Mouse (Mus musculus): Measurements from ENCODE around the gene Atxn1. TPM values are rescaled to one million over a fixed set of nuclear protein-coding genes. Genes with fewer than 3 reads are reported as not detected.

Gene Atxn1
- total and polyA plus RNA-seq, 3 experiments, result 8.0 to 13.1 (median 9.7) TPM

- TF ChIP-seq BHLHE40 (IDR thresholded peaks at IDR 0.05; ENCODE audit: low read depth, low read length), result peak; percentile 45
- no peak for TF ChIP-seq MAZ (IDR thresholded peaks at IDR 0.05; ENCODE audit: low read depth, low read length)
Measured at GRCm38 (mm10) chr13:45852288-45852687, 112.5 kb downstream of the Atxn1 start (continued).

GRCm38 (mm10) chr13:45851746-45852145, 113.1 kb downstream of the Atxn1 start:
- Histone ChIP-seq H3K36me3 (replicated peaks in 1 of 2; ENCODE audit: control insufficient read depth in 1 of 2, insufficient read depth in 1 of 2, low read length in 1 of 2) (peaks cover 15 to 44% of the 10 kb centered on the region in 2 experiments), H3K9ac (ENCODE audit: insufficient read depth, low read depth) (no peak overlapping the region), H3K79me2 (replicated peaks; ENCODE audit: control insufficient read depth, extremely low read depth, insufficient read depth, poor library complexity, severe bottlenecking) (peaks cover 56% of the 10 kb centered on the region), H3K9me3 (replicated peaks; ENCODE audit: low read length) (no peaks in the 10 kb centered on the region), H3K4me1 (ENCODE audit: control insufficient read depth in 1 of 2, insufficient read depth in 2 of 2) (peaks cover 29 to 87% of the 10 kb centered on the region in 2 experiments), H3K27me3 (replicated peaks) (no peaks in the 10 kb centered on the region), H3K4me2 (ENCODE audit: insufficient read depth, low read depth, poor library complexity, severe bottlenecking) (peak overlapping the region; percentile 46), H3K27ac (ENCODE audit: insufficient read depth, low read depth) (peak overlapping the region; percentile 73), H3K4me3 (replicated peaks in 1 of 3; ENCODE audit: low read depth in 2 of 3, low read length in 2 of 3, poor library complexity in 1 of 3) (no peak overlapping the region)
- DNase-seq (ENCODE audit: extremely low read depth), result no peak
- TF ChIP-seq ELF1 (IDR thresholded peaks at IDR 0.05; ENCODE audit: low read depth, low read length), result no peak
- no peak for TF ChIP-seq KAT2A (IDR thresholded peaks at IDR 0.05; ENCODE audit: insufficient replicate concordance, low read length)
- no peak for TF ChIP-seq POLR2A (IDR thresholded peaks at IDR 0.05; ENCODE audit: low read depth, low read length)
- TF ChIP-seq CHD2 (IDR thresholded peaks at IDR 0.05; ENCODE audit: low read length), result no peak
- TF ChIP-seq PAX5 (IDR thresholded peaks at IDR 0.05; ENCODE audit: low read length), result no peak
- no peak for TF ChIP-seq USF2 (conservative IDR thresholded peaks at IDR 0.05; ENCODE audit: low read depth, low read length)
- no peak for TF ChIP-seq JUN (IDR thresholded peaks at IDR 0.05; ENCODE audit: insufficient read depth, low read depth, low read length)
- no peak for TF ChIP-seq IRF4 (IDR thresholded peaks at IDR 0.05; ENCODE audit: low read depth, low read length)
- no peak for TF ChIP-seq ZKSCAN1 (IDR thresholded peaks at IDR 0.05; ENCODE audit: borderline replicate concordance, low read depth, low read length)
- TF ChIP-seq TBP (conservative IDR thresholded peaks at IDR 0.05; ENCODE audit: low read depth, low read length), result no peak
- dilution Hi-C loops (cut with MboI; ENCODE audit: extremely low pct_ligation_motif_present, extremely low pct_unique_long_range_greater_than_20kb, low sequenced_read_pairs) (no loop called here), in situ Hi-C loops (cut with MboI; ENCODE audit: low pct_ligation_motif_present, low pct_unique_long_range_greater_than_20kb, low sequenced_read_pairs) (no loop called here)

GRCm38 (mm10) chr13:45851156-45851555, 113.7 kb downstream of the Atxn1 start:
- dilution Hi-C loops (cut with MboI; ENCODE audit: extremely low pct_ligation_motif_present, extremely low pct_unique_long_range_greater_than_20kb, low sequenced_read_pairs), result no loop called here
- TF ChIP-seq RAD21 (IDR thresholded peaks at IDR 0.05; ENCODE audit: low read depth, low read length) (no peak), ZMIZ1 (IDR thresholded peaks at IDR 0.05; ENCODE audit: low read depth, low read length) (no peak), JUND (conservative IDR thresholded peaks at IDR 0.05; ENCODE audit: low read depth, low read length) (no peak), CTCF (conservative IDR thresholded peaks at IDR 0.05 in 1 of 2, IDR thresholded peaks at IDR 0.05 in 1 of 2; ENCODE audit: low read depth in 2 of 2, low read length in 2 of 2) (no peak), ETS1 (conservative IDR thresholded peaks at IDR 0.05; ENCODE audit: low read depth, low read length) (no peak), BHLHE40 (IDR thresholded peaks at IDR 0.05; ENCODE audit: low read depth, low read length) (no peak), KAT2A (IDR thresholded peaks at IDR 0.05; ENCODE audit: insufficient replicate concordance, low read length) (no peak), POLR2A (IDR thresholded peaks at IDR 0.05; ENCODE audit: low read depth, low read length) (no peak), E2F4 (IDR thresholded peaks at IDR 0.05; ENCODE audit: insufficient replicate concordance, low read depth, low read length) (no peak), TBP (conservative IDR thresholded peaks at IDR 0.05; ENCODE audit: low read depth, low read length) (no peak), MXI1 (IDR thresholded peaks at IDR 0.05; ENCODE audit: low read depth, low read length) (no peak), TCF12 (IDR thresholded peaks at IDR 0.05; ENCODE audit: low read depth, low read length) (no peak)
- Histone ChIP-seq H3K9me3 (replicated peaks; ENCODE audit: low read length) (no peaks in the 10 kb centered on the region), H3K4me2 (ENCODE audit: insufficient read depth, low read depth, poor library complexity, severe bottlenecking) (no peak overlapping the region), H3K9ac (ENCODE audit: insufficient read depth, low read depth) (no peak overlapping the region), H3K79me2 (replicated peaks; ENCODE audit: control insufficient read depth, extremely low read depth, insufficient read depth, poor library complexity, severe bottlenecking) (peaks cover 51% of the 10 kb centered on the region), H3K4me1 (ENCODE audit: control insufficient read depth in 1 of 2, insufficient read depth in 2 of 2) (peaks cover 26 to 81% of the 10 kb centered on the region in 2 experiments), H3K4me3 (replicated peaks in 1 of 3; ENCODE audit: low read depth in 2 of 3, low read length in 2 of 3, poor library complexity in 1 of 3) (no peak overlapping the region), H3K36me3 (replicated peaks in 1 of 2; ENCODE audit: control insufficient read depth in 1 of 2, insufficient read depth in 1 of 2, low read length in 1 of 2) (peaks cover 21 to 48% of the 10 kb centered on the region in 2 experiments), H3K27ac (ENCODE audit: insufficient read depth, low read depth) (no peak overlapping the region), H3K27me3 (replicated peaks) (no peaks in the 10 kb centered on the region)
- DNase-seq (ENCODE audit: extremely low read depth), result no peak
- in situ Hi-C loops (cut with MboI; ENCODE audit: low pct_ligation_motif_present, low pct_unique_long_range_greater_than_20kb, low sequenced_read_pairs), result no loop called here
